Mouse (Mus musculus) brain, embryonic 18.5 days (tissue): ENCODE measurements at regions not wholly inside any gene's neighbourhood (a gene's known extent, or its start where the extent isn't known, plus 50 kb on each side); places are given as distances from the start of the nearest gene placed in this dataset.
"Not testable (repeated sequence)": the region's sequence is repeated elsewhere in the genome, so short reads cannot be mapped to it uniquely, and the experiment has no call there.

ENCODE experiments used
- DNase-seq: peaks from one replicate; pipeline ENCODE4 v3.0.0-alpha.2; 2012; ENCODE audit warnings: low read depth, low spot score

DNA sequence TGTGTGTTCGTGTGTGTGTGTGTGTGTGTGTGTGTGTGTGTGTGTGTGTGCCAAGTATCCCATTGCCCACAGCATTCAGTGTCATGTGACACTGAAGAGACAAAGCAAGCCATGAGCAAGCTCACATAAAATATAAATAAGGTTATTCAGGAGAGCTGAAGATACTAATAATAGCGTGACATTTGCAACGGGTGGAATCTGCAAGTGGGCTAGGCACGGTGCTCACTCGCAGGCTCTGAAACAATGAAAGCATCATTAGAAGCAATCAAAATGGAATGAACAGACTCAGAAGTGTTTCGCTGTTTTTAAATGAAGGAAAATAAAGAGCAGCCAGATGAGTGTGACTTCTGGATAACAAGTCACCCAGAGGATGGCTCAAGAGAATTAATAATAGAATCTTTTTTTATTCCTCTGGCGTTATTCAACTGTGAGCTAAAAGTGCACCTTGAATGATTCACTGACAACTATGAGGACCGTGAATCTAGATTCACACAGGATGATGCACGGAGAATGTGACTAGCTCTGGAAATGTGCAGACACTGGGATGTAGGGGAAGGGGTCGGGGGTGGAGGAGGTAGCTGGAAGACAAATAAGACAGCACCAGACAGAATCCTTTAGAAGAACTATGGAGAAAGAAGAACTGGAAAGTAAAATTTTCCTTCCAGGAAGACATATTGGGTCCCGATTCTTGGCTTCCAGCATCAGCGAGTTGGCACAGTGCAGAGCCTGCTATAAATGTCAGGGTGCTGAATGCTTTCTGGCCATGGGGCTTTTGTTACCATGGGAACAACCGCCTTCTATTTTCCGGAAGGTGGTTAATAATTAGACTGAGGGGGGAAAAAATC is 55.3 kb downstream of the Actbl2 start:
- peak; percentile 26 for DNase-seq

DNA sequence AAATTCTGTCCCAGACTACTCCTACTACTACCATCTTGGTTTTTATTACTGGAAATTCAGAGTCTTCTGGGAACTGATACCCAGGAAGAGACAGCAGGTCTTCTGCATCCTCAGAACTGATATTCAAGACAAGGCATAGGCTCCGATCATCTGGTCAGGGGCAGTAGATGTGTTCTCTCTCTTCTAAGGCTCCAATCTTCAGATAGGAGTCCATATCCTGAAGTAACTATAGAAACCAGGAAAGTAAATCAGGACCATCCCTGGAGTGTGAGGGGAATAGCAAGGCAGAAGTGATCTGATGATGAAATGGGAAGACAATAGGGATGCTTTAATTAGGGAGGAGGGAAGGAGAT is 55.9 kb downstream of the Actbl2 start:
- no peak for DNase-seq

DNA sequence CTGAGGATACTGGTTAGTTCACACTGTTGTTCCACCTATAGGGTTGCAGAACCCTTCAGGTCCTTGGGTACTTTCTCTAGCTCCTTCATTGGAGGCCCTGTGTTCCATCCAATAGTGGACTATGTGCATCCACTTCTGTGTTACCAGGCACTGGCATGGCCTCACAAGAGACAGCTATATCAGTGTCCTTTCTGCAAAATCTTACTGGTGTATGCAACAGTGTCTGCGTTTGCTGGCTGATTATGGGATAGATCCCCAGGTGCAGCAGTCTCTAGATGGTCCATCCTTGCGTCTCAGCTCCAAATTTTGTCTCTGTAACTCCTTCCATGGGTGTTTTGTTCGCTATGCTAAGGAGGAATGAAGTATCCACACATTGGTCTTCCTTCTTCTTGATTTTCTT is 58.7 kb downstream of the Actbl2 start:
- not testable (repeated sequence) for DNase-seq

DNA sequence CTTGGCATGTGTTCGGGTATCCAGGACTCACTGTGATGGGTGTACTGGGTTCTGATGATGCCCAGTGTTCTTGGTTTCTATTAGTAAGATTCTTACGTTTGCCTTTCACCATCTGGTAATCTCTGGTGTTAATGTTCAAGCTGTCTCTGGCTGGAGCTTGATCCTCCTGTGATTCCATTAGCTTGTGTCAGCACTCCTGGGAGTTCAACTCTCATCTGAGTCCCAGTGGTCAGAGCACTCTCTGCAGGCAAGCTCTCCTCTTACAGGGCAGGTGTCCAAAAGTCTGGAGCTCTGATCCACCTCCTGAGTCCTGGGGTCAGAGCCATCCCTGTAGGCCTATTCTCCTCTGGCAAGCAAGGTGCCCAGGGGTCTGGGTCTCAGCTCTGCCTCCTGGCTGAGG is 63.1 kb downstream of the Actbl2 start:
- DNase-seq = not testable (repeated sequence)

DNA sequence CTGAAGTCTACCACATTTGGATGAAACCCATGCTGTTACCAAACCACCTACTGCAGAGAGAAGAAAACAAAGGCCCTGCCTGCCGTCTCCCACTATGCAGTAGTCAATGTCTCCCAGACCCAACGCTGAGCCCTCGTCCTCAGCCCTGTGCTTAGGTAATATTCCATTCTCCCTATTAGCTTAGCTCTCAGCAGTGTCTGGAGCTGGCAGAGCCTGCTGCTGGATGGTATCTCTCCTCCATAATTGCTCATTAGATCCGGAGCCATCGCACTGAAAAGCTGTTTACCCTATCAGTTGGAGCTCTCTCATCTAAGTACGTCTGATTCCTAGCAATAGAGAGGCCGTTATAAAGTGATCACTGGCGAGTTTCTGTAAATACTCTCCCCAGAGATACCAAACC is 68.4 kb downstream of the Actbl2 start:
- DNase-seq = no peak

DNA sequence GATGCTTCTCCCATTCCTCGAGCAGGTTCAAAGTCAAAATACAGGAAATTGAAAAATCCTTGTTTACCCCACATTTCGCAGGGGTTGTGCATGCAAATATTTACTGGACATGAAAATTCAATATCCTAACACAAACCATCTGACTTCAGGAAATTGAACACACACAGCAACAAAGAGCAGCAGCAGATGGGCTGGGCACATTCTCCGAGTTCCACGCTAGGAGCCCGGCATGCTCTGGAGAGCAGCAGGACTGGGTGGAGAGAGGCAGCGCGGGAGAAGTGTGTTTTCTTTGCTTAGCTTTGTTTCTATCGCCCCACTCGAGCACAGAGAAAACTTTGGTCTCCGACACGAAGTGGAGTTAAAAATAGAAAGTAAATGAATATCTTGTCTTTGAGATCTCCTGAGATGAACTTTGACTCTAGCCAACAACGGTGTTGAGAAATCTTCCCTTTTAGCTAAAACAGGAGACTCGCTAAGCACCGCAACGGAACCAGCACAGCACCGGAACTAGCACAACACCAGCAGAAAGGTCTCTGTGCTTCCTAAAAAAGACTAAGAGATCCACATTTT is 71.4 kb downstream of the Actbl2 start:
- no peak for DNase-seq

DNA sequence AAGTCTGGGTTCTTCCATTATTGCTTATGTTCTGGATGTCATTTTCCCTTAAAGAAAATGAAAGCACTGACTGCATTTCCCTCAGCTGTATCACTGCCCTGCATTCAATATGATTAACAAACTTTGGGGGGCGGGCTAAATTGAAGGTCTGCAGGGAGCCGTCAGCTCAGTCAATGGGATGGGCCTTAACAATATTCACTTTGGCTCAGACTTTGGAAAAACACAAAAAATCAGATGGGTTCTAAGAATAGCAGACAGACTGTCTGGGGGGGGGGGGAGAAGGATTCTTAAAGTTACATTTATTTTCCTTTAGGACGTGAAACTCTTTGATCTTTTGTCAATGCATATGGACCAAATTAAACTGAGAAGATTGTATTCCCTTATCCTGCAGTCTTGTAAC is 78.2 kb downstream of the Actbl2 start:
- no peak for DNase-seq

DNA sequence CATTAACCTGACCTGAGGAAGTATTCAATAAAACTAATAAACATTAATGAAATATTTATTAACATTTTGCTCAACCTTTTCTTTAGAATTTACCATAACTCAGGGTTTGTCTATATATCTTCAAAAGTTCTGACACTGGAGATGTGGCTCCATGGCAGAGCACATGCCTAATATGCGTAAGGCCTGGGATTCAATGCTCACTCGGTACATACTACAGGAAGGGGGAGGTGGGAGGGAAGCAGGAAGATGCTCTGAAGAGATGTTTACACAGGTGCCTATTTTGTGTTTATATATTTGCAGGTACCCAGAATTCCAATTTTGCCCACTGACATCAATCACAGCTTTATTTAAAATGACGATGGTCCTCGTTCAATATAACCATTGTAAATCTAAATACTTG is 79.0 kb downstream of the Actbl2 start:
- DNase-seq = no peak

DNA sequence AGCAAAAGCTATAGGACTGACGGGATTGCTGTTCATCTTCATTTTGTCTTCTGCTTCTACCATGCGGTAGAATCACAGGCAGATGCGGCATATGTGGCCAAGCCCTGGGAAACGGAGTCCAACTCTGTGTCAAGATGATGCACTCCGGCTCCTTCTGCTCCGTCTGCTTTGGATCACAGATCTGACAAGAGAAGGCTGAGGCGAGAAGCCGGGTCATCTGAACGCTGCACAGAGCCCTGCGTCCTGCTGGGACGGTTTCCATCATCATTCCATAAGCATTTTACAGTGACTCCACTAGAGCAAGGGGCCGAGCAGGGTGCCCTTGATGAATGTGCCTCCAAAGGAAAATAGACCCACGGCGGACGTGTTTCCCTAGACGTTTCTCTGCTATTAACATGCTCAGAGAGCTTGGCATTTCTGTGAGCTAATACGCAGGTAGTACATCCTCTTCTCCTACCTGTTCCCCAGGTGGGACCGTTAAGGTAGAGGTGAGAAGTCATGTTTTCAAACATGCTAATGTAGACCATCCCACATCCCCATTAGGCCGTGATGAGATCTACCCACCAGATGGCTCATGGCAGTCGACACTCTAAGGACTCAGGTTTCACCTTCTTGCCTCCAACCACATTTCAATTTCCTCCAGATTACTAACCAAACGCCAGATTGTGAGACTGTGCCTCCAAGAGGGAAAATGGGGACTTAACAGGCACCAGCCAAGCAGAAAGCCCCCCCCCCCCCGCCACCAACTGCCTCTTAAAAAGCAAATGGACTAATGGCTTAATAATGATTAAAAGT is 79.6 kb downstream of the Actbl2 start:
- no peak for DNase-seq

DNA sequence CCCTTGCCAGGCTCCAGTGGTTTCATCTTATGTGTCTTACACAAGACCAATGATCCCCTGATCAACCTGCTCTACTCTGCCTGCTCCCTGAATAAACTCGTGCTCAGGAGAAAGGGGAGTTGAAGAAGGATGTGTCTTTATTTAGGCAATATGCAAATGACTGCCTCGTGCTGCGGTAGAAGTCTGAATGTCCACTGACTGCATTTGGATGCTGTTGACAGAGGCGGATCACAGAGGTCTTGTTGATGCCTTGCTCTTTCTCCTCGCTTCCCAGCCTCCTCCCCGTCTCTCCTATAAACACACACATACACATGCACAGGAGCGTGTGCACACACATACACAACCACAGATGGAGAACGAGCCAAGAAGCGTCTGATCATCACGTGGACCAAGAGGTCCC is 90.2 kb downstream of the Actbl2 start:
- no peak for DNase-seq

DNA sequence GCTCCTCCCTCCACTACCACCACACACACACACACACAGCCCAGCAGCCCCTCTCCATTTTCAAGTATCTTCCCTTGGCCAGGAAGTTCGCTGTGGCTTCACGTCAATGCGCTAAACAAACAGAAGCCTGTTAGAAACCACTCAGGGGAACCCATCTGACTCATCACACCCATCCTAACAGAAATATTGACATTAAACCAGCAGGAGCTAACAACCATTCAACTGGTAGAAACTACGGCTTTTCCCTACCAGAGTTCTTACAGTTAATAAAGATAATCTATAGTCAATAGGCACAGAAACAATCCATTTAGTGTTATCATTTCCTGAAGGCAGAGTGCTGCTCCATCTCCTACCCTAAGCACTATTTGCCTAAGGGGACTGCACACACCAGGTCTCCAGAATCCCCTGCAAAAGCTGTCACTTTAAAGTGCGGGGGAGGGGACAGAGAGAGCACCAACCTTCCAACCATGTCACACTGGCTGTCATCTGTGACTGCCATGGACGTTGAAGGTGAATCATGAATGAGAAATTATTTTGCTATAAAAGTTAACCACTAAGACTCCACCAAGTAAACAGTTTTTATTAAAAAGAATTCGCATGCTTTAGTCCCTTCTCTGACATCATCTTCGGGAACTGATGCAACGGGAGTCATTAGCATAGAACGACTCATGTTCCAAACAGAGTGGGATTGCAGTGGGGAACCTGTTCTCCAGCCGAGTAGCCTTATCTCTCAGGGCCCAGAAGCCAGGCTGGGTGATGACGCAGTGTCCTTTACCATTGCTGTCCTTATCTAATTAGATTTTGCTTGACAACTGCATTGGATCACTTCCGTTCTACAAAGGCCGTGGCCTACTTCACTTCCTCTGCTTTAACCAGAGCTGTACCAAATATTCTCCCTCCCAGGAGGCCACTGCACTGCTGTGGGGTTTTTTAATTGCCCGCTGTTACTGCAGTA is 91.0 kb downstream of the Actbl2 start:
- no peak for DNase-seq

DNA sequence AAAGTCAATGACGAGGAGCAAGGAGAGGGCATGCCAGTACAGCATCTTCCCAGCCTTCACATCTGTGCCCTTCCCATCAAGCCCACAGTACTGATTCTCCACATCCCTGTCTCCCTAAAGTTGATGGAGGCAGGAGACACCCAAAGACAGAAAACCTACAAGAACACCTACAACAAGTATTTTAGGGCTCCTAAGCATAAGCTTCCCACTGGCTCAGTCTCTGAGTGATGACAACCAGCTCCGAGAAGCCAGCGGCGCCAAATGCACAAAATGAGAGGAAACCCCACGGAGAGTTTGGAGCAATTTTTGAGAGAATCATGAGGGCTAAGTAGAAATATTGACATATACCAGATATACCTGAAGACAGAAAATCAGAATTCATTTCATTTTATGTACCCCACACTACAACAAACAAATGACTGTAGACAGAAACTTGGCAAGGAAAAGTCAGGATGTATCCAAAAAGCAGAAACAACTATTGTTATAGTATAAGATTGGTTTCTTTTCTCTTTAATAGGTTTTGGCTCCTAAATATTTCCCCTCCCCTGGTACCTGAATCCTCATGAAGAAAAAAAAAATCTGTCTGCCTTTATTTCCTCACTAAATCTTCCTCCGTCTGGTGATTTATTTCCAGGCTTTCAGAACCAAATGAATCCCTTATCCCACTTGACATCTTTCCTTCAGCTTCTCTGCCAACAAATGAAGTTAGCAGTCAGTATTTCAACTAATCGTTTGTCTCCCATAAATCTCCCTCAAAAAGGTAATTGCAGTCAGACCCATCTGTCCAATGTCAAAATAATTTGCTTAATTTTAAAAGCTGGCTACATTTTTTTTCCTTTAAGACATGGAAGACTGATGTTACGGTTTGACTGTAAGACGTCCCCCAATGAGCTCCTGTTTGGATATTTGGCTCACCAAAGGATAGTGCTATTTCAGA is 102.0 kb downstream of the Actbl2 start:
- no peak for DNase-seq

DNA sequence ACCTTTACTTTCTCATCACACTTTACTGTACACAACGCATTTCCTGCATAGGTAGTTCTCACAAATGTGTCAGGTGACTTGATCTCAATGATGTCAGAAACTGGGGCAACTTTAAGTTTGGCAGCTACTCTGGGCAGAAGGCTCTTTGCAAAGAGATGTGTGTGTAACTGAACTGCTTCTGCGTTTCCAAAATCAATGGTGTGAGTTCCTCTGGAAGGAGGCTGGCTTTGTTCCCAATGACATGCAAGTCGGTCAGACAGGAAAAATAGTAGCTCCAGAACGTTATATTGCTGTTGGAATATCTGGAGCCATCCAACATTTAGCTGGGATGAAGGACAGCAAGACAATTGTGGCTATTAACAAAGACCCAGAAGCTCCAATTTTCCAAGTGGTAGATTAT is 106.6 kb downstream of the Actbl2 start:
- DNase-seq = no peak

DNA sequence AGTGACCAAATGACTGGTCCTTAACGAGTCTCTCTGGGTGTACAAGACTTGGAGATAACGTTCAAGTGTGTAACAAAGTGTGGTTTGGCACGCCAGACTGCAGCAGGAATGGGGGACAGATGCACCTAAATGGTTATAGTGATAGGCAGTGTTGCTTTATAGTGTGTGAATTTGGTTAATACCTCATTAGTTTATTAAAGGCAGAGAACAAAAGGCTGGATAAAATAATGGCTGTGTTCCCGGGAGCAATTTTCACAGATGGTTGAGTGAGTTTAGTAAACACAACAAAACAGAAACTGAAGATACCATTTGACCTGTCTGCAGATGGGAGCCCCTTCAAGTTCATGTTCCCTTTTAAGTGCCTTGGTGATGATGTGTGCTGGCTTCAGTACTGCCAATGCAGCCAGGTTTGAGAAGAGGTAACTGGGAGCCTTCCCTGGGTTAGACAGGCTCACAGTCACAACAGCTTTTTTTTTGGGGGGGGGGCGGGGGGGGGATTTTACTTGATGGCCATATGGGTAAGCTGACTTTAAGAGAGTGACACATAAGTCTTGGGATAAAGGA is 108.4 kb downstream of the Actbl2 start:
- DNase-seq = no peak

DNA sequence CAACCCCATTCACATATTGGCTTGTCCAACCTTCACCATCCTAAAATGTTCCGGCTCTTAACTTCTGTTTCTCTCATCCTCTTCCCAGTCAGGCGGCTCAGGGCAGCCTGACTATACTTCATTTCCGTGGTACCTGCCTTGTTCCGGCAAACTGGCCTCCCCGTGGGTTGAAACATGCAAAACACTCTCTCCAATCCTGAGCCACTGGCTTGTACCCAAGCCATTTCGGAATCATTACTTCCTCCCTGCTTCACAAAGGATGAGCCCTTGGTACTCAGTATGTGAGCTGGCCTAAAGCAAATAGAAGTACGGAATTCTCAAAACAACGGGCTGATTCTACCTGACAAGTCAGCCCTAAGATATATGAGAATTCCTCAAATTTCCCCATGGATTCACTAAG is 112.1 kb downstream of the Actbl2 start:
- DNase-seq = no peak

DNA sequence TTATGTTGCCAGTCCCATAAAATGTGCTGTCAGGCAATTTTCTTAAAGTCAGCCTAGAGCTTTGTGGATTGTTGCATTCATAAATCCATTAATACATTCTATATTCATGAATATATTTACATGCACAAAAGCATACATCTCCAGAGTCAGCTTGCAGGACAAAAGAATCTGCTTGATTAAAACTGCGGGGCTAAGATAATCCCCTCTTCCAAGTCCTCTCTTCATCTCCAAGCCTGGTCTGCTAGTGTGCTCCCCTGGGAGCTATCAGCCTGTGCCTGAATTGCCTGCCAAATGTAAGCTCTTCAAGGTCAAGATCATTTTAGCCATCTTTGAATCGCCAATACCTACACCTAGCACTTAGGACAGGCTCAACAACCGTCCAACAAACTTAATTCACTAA is 112.8 kb downstream of the Actbl2 start:
- DNase-seq = no peak

DNA sequence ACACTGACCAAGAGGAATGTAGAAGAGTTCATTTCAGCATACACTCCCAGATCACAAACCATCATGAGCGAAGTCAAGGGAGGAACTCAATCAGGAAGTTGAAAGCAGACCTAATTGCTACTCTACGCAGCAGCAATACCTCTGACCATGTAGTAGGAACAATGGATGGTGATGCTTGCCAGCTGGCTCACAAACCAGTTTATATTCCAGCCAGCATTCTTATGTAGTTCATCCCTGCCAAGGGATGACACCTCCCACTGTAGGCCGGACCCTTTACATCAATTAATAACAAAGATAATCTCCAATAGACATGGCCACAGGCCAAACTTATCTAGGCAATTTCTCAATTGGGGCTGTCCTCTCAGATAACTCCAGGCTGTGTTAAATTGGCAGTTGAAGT is 115.1 kb downstream of the Actbl2 start:
- DNase-seq = no peak

DNA sequence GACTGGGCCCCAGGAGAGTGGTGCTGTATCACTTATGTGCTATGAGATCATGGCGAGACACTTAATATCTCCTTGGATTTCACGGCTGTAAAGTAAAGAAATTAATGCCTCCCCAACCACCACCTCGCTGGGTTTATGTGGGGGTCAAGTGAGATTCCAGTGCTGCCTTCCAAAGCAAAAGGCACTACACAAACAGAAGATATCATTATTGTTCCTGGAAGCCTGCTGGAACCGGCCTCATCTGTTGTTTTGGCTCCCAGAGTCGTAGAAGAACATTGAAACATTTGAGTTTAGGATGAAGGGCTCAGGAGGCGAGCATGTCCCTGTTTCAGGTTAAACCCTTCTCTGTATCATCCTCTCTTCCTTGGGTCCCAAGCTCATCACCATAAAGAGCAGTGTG is 116.6 kb downstream of the Gpbp1 start:
- DNase-seq = no peak

DNA sequence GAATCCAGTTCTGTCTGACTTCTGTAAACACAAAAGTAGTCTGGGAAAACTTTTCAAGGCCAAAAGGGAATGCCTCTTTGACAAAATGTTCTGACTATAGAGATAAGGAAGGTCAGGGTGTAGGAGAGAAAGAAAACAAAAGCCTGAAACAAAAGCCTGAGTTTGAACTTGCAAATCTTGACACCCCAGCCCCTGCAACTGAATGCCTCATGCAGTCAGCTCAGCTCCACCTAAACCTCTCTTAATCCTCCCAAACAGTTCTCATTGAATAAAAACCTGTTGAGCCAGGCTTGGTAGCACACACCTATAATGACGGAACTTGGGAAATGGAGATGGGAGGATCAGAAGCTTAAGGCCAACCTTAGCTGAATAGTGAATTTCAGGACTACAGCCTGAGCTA is 116.1 kb downstream of the Gpbp1 start:
- no peak for DNase-seq
